ENCODE assay signal across 9 mouse cellular contexts in the genomic region with DNA sequence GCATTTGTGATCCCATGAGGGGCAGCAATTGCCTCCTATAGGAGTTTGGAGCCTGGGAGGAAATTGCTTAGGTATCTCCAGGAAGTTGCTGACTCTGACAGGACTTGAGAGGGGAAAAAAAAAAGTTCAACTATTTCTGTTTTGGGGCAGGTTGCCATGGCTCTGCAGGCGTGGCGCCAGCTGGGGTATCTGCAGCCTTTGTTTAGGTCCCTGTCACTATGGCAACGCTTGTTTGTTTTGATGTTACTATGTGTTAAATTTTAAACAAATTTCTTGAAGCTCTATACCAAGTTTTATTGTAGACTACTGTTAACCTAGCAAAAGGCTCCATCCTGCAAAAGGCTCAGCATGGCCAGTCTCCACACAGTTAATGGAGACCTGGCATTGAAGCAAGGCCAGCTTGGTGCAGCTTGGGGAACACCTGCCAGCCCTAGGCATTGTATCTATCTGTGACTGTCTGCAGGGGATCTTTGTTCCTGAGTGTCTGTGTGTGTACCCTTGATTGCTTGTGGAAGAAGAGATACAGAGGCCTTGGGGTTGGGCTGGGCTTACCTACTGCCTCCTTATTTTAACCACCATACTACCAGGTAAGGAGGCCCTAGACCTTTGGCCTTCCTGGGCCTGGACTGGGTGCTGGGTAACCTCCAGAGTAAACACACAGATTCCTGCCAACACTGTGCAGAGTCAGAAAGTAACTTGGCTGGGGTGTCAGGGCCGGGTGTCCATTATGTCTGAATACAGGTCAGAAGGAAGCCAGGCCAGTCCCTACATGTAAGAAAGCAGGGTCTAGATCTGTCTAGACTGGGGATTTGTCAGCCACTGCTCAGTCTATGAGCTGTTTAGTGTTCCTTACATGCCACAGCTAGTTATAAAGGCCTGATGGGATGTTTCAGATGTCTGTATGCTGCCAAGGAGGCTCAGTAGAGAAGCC. TPM values are rescaled to one million over a fixed set of nuclear protein-coding genes. Genes with fewer than 3 reads are reported as not detected.
DNase-seq lines count a peak whose midpoint lies in the region; ATAC-seq lines count a peak whose summit lies in the region.
"Had no signal": no experiment of that assay in that cellular context is flagged by ENCODE, and none has a peak within 500 bp of the region (broad histone marks: within the 10 kb centered on the region; RNA-seq: fewer than 3 reads in every experiment).

No protein-coding gene starts in this region.

- H3K4me1 ChIP-seq in liver, embryonic 12.5 days = no peaks in the 10 kb centered on the region
- H3K4me1 ChIP-seq in midbrain, embryonic 16.5 days (ENCODE audit: control insufficient read depth, insufficient read depth, low read length) = no peaks in the 10 kb centered on the region

- no peak overlapping the region for H3K27ac ChIP-seq in liver, embryonic 12.5 days
- H3K27ac ChIP-seq in midbrain, embryonic 16.5 days (ENCODE audit: low read length) = no peak overlapping the region
- H3K27ac ChIP-seq: midbrain, embryonic 12.5 days had no signal

- H3K27me3 ChIP-seq in liver, embryonic 12.5 days (replicated peaks) = peaks cover 6% of the 10 kb centered on the region; the same call in 1 of the 2 replicates
- no peaks in the 10 kb centered on the region for H3K27me3 ChIP-seq in midbrain, embryonic 16.5 days (ENCODE audit: control insufficient read depth, insufficient read depth, low read depth, low read length)
- H3K27me3 ChIP-seq: midbrain, embryonic 12.5 days had no signal

- H3K4me2 ChIP-seq in liver, embryonic 12.5 days = no peak overlapping the region
- H3K4me2 ChIP-seq in midbrain, embryonic 16.5 days (ENCODE audit: low read length) = no peak overlapping the region
- H3K4me2 ChIP-seq: midbrain, embryonic 12.5 days had no signal

- H3K9me3 ChIP-seq in liver, embryonic 12.5 days (replicated peaks) = no peaks in the 10 kb centered on the region
- no peaks in the 10 kb centered on the region for H3K9me3 ChIP-seq in midbrain, embryonic 16.5 days (replicated peaks; ENCODE audit: control insufficient read depth, low read length, poor library complexity, severe bottlenecking)
- H3K9me3 ChIP-seq: midbrain, embryonic 12.5 days had no signal

- WGBS in liver, embryonic 12.5 days (ENCODE audit: insufficient replicate concordance) = 61% methylated on average over 4 of the region's 4 CpGs
- WGBS in midbrain, embryonic 16.5 days = 71% methylated on average over 4 of the region's 4 CpGs

- H3K9ac ChIP-seq in liver, embryonic 12.5 days = no peak overlapping the region
- H3K9ac ChIP-seq in midbrain, embryonic 16.5 days (ENCODE audit: low read depth, low read length) = no peak overlapping the region
- H3K9ac ChIP-seq: midbrain, embryonic 12.5 days had no signal

- no peak overlapping the region for H3K4me3 ChIP-seq in liver, embryonic 12.5 days
- H3K4me3 ChIP-seq in midbrain, embryonic 16.5 days (ENCODE audit: low read depth, low read length) = no peak overlapping the region
- H3K4me3 ChIP-seq: midbrain, embryonic 12.5 days had no signal

- no peaks in the 10 kb centered on the region for H3K36me3 ChIP-seq in liver, embryonic 12.5 days
- H3K36me3 ChIP-seq in midbrain, embryonic 16.5 days (ENCODE audit: control insufficient read depth, insufficient read depth, low read length) = no peaks in the 10 kb centered on the region; the same call in 1 of the 2 replicates
- H3K36me3 ChIP-seq: midbrain, embryonic 12.5 days had no signal

- peak; percentile 31; the same call in 1 of the 2 replicates for ATAC-seq in liver, embryonic 12.5 days
- ATAC-seq in midbrain, embryonic 16.5 days = peak; percentile 30; the same call in 1 of the 2 replicates

- DNase-seq in liver = no peak
- DNase-seq in adrenal gland, postnatal 14 days = peak; percentile 39
- peak; percentile 96 for DNase-seq in gonadal fat pad, adult 2 months (ENCODE audit: low read depth)
- peak; percentile 59 for DNase-seq in kidney, adult 9 months
- no peak for DNase-seq in right cerebral cortex, adult 18-20 months
- DNase-seq in right cerebral cortex, postnatal 25 days = no peak

RNA-seq across cellular contexts. Expression of a gene that starts 16.2 kb away (rescaled TPM):
- 0.32 and 0.39 TPM in 2 replicates for polyA plus RNA-seq in liver, embryonic 12.5 days (2016; fragmentation: Nextera tagmentation; extraction: Ambion mirVana)
- 8.5 and 9.9 TPM in 2 replicates for total RNA-seq in adrenal gland, postnatal 14 days (2021)
- polyA plus RNA-seq in gonadal fat pad, adult 2 months (2012; rRNA removed) = 11.8 and 14.3 TPM in 2 replicates
- 13.9 and 16.1 TPM in 2 replicates for polyA plus RNA-seq in midbrain, embryonic 16.5 days (2015; fragmentation: Nextera tagmentation; extraction: Ambion mirVana)

RNA-seq across cellular contexts. Expression of a gene that starts 36.7 kb away (rescaled TPM):
- 9.1 and 9.4 TPM in 2 replicates for polyA plus RNA-seq in liver, embryonic 12.5 days (2016; fragmentation: Nextera tagmentation; extraction: Ambion mirVana)
- 2.9 and 4.0 TPM in 2 replicates for total RNA-seq in adrenal gland, postnatal 14 days (2021)
- 2.1 and 2.4 TPM in 2 replicates for polyA plus RNA-seq in gonadal fat pad, adult 2 months (2012; rRNA removed)
- 6.7 and 7.7 TPM in 2 replicates for polyA plus RNA-seq in midbrain, embryonic 16.5 days (2015; fragmentation: Nextera tagmentation; extraction: Ambion mirVana)

Comparison
In these comparisons a context has a peak if more than half of its experiments do, and no peak if none do; other contexts are left out.
1. DNase-seq: peak in adrenal gland, postnatal 14 days (single experiment), gonadal fat pad, adult 2 months (single experiment) and kidney, adult 9 months (single experiment); none in liver (single experiment), right cerebral cortex, adult 18-20 months (single experiment) and right cerebral cortex, postnatal 25 days (single experiment).